Comparison of ENCODE assay signal across 9 mouse cellular contexts in genomic region chr11:94880896-94881840, GRCm38 (mm10). TPM values are rescaled to one million over a fixed set of nuclear protein-coding genes. Genes with fewer than 3 reads are reported as not detected.
DNase-seq lines count a peak whose midpoint lies in the region; ATAC-seq and TF ChIP-seq lines count a peak whose summit lies in the region.
"Had no signal": no experiment of that assay in that cellular context is flagged by ENCODE, and none has a peak within 500 bp of the region (broad histone marks: within the 10 kb centered on the region; RNA-seq: fewer than 3 reads in every experiment).

No protein-coding gene starts in this region.

- H3K9ac ChIP-seq in midbrain, embryonic 15.5 days: peak overlapping the region; percentile 37
- H3K9ac ChIP-seq: liver, embryonic 14.5 days had no signal

- peak overlapping the region; percentile 28 for H3K4me3 ChIP-seq in layer of hippocampus, adult 2 months
- peak overlapping the region; percentile 18 for H3K4me3 ChIP-seq in midbrain, embryonic 15.5 days

- no peak for DNase-seq in layer of hippocampus, adult 2 months (ENCODE audit: low spot score in 2 of 2)
- DNase-seq in layer of hippocampus, adult 9-10 months (ENCODE audit: low spot score): no peak
- peak; percentile 47 for DNase-seq in embryo, embryonic 11.5 days (ENCODE audit: low read depth, low spot score)
- peak; percentile 30 to 39 for DNase-seq in heart, postnatal 10 days
- no peak for DNase-seq in ovary, postnatal 10 days (ENCODE audit: low spot score)
- no peak for DNase-seq in right cerebral cortex, adult 18-20 months

- no peak overlapping the region for H3K27ac ChIP-seq in layer of hippocampus, adult 2 months
- H3K27ac ChIP-seq in midbrain, embryonic 15.5 days: no peak overlapping the region
- H3K27ac ChIP-seq: liver, embryonic 14.5 days had no signal

- no peak for TF ChIP-seq CTCF in layer of hippocampus, adult 2 months (conservative IDR thresholded peaks at IDR 0.05)

- peaks cover 13% of the 10 kb centered on the region for H3K4me1 ChIP-seq in midbrain, embryonic 15.5 days

- H3K9me3 ChIP-seq in midbrain, embryonic 15.5 days: no peaks in the 10 kb centered on the region

- intact Hi-C loops in heart, postnatal 10 days (cut with DNase I): no loop called here

- peaks cover 34% of the 10 kb centered on the region for H3K27me3 ChIP-seq in midbrain, embryonic 15.5 days (replicated peaks)

- H3K36me3 ChIP-seq in midbrain, embryonic 15.5 days (replicated peaks): no peaks in the 10 kb centered on the region

- ATAC-seq in midbrain, embryonic 15.5 days (replicated peaks): no peak
- ATAC-seq in megakaryocyte, adult 5-6 weeks (ENCODE audit: poor library complexity, severe bottlenecking): no peak

- peak overlapping the region; percentile 47 for H3K4me2 ChIP-seq in midbrain, embryonic 15.5 days

- 4% methylated on average over 27 of the region's 27 CpGs for WGBS in midbrain, embryonic 15.5 days

RNA-seq across cellular contexts. Expression of gene Col1a1, which starts 54.9 kb away (rescaled TPM):
- total RNA-seq in layer of hippocampus, adult 2 months (2021): 10 to 100 TPM in 1 of 2 experiments, 1 to 10 TPM in 1; 9.6 to 14.0 TPM
- 100 to 1,000 TPM; 869 to 988 TPM for total RNA-seq in heart, postnatal 10 days (2021)
- 82.7 and 92.9 TPM in 2 replicates for polyA plus RNA-seq in midbrain, embryonic 15.5 days (2015; fragmentation: Nextera tagmentation; extraction: Ambion mirVana)
- total RNA-seq in megakaryocyte, adult 5-6 weeks (2015): 0.36 and 0.42 TPM in 2 replicates
- total RNA-seq in megakaryocyte, adult 5-6 weeks (2017): 0.49 and 4.8 TPM in 2 replicates

Comparison
In these comparisons a context has a peak if more than half of its experiments do, and no peak if none do; other contexts are left out.
1. DNase-seq: peak in embryo, embryonic 11.5 days (single experiment) and heart, postnatal 10 days (2 of 2); none in layer of hippocampus, adult 2 months (0 of 2), layer of hippocampus, adult 9-10 months (single experiment), ovary, postnatal 10 days (single experiment) and right cerebral cortex, adult 18-20 months (single experiment).
2. RNA of gene Col1a1, which starts 54.9 kb away (total RNA-seq): 869 to 988 TPM in heart, postnatal 10 days; 9.6 to 14.0 TPM in layer of hippocampus, adult 2 months and 0.36 to 4.8 TPM in megakaryocyte, adult 5-6 weeks; every median in the first group is over 10 times any median in the second.